Mouse (Mus musculus): ENCODE measurements around the gene Dtnb.

- TF ChIP-seq CTCF (IDR thresholded peaks at IDR 0.05; ENCODE audit: low read depth), result no peak
- no peak for TF ChIP-seq EP300 (IDR thresholded peaks at IDR 0.05; ENCODE audit: low read depth)
Observed at GRCm38 (mm10) chr12:3548582-3549211, 23.5 kb upstream of the Dtnb start.

All from liver, embryonic 14.5 days (tissue).